Mouse (Mus musculus) hindbrain, embryonic 10.5 days (tissue): ENCODE data around the gene Gm49396. TPM values are rescaled to one million over a fixed set of nuclear protein-coding genes. Genes with fewer than 3 reads are reported as not detected.
A peak's percentile ranks its signal among the peaks of the same experiment; 100 is the strongest.

Experiments
- DNase-seq: peaks from one replicate; pipeline ENCODE4 v3.0.0-alpha.2; 2017; ENCODE audit warnings: low spot score
- H3K27ac ChIP-seq: fragments of 300-500 bp; sonication (generic); 2 replicates; pipeline ENCODE4 v1.5.1; 2016; ENCODE audit warnings: mild to moderate bottlenecking, moderate library complexity
- H3K27me3 ChIP-seq: fragments of 300-500 bp; sonication (generic); 2 replicates; pipeline ENCODE4 v1.6.1; 2016; ENCODE audit warnings: mild to moderate bottlenecking; ENCODE audit not compliant: poor library complexity, insufficient read depth, severe bottlenecking
- H3K36me3 ChIP-seq: fragments of 300-500 bp; sonication (generic); 2 replicates; pipeline ENCODE4 v1.6.1; 2016; ENCODE audit warnings: mild to moderate bottlenecking, moderate library complexity
- H3K4me1 ChIP-seq: fragments of 300-500 bp; sonication (generic); replicated peaks from 2 replicates; pipeline ENCODE4 v1.6.1; 2016; ENCODE audit warnings: mild to moderate bottlenecking
- H3K4me3 ChIP-seq: fragments of 300-500 bp; sonication (generic); 2 replicates; pipeline ENCODE4 v1.5.1; 2016; ENCODE audit warnings: mild to moderate bottlenecking, moderate library complexity
- H3K9me3 ChIP-seq: fragments of 300-500 bp; sonication (generic); 2 replicates; pipeline ENCODE4 v1.6.1; 2016; ENCODE audit warnings: mild to moderate bottlenecking, moderate library complexity
- WGBS: fragments of 180-500 bp; shearing (Covaris S2); methylation state at CpG from one replicate; pipeline ENCODE4 v1.1.7; 2016; 5-methylcytosine and 5-hydroxymethylcytosine counted together
- polyA plus RNA-seq: library from polyadenylated mRNA; unstranded; fragments of >200 nt; fragmentation: Nextera tagmentation; extraction: Ambion mirVana; gene quantifications from 2 replicates; pipeline ENCODE4 v1.2.1, GENCODE M21; 2016

Gm49396 gene
- polyA plus RNA-seq, 1 experiment from 2014 or later: 16.9 TPM

DNA sequence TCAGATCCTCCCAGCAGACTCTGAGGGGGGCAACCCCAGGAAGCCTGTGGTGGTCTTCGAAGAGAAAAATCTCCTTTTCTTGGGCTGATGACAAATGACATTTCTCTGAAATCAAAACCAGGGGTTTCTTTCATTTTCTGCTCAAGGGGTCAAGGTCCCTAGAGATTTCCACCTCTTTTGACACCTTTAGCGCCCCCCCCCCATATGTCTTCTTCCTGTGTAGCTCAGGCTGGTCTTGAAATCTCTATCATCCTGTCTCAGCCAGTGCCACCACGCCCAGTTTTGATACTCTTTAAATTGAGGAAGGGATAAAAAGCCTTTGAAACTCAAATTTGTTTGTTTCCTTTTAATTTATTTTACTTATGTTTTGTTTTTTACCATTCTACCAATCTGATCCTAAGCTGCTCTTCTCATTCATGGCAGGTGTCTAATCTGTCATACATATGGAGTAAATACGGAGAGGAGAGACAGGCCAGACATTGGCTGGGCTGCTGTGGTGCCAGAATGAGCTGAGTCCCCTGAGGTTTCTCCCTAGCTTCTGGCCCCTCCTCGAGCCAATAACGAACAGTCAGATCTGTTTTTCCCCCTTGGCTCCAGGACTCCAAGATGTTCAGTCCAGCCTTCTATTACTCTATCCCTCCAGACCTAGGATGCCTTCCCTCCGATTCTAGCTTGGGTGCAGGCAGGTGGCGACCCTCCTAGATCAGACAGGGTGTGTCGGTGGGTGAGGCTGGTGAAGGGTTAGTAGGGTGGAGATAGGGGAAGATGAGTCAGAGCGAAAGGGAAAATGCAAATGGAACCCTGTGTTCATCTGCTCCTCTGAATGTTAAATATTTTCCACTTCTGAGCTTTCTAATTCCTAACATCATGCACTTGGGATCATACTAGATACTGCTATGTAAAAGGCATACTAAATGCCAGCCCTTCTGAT lies 30.7 kb downstream of the Gm49396 start:
- Histone ChIP-seq H3K4me1 (peaks cover 19% of the 10 kb centered on the region), H3K27me3 (no peaks in the 10 kb centered on the region), H3K4me3 (no peak overlapping the region), H3K9me3 (no peaks in the 10 kb centered on the region), H3K36me3 (no peaks in the 10 kb centered on the region), H3K27ac (no peak overlapping the region)
- DNase-seq: no peak
- WGBS: 79% methylated on average over 10 of the region's 10 CpGs

DNA sequence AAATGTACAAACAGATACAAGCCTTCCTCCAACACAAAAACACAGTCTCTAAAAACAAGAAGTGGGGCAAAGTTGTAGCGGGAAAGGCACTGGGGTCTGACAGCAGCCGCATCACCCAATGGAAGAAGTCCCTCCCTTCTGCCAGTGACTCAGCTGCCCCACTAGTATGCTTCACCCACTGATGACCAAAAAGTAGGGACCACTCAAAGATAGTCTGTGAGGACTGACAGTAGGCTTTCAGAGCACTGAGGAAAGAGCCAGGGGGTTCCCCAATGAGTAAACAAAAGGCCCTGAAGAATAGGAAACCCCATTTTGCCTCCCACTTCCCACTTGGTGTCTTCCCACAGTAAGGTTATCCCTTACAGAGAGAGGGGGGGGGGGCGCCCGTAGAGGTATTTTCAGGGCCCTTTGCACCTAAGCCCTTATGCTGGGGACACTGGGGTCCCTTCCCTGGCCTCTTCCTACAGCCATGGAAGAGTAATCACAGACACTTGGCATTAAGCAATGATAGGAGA lies 31.4 kb downstream of the Gm49396 start:
- Histone ChIP-seq H3K9me3 (no peaks in the 10 kb centered on the region), H3K27me3 (no peaks in the 10 kb centered on the region), H3K27ac (no peak overlapping the region), H3K4me3 (no peak overlapping the region), H3K36me3 (no peaks in the 10 kb centered on the region), H3K4me1 (peaks cover 21% of the 10 kb centered on the region)
- 70% methylated on average over 4 of the region's 4 CpGs for WGBS
- no peak for DNase-seq

DNA sequence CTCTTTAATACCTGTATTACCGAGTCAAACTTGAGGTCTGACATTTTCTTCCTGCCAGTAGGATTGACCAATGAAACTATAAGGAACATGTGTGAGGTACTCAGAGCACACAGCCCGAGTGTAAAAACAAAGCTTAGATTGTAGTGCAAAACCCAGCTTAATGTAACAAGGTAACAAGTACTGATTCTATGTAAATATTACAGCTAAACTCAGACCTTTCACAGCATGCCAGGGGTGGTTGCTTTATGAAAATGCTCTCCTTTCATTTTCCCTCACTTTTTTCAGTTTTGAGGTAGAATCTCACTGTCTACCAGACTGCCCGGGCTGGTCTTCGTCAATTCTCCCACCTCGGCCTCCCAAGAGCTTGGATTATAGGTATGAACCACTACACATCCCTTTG lies 32.9 kb downstream of the Gm49396 start:
- DNase-seq: no peak
- H3K27me3 ChIP-seq: no peaks in the 10 kb centered on the region
- H3K36me3 ChIP-seq: no peaks in the 10 kb centered on the region
- H3K4me1 ChIP-seq: peaks cover 24% of the 10 kb centered on the region
- no peak overlapping the region for H3K4me3 ChIP-seq
- H3K9me3 ChIP-seq: no peaks in the 10 kb centered on the region
- 84% methylated on average over 5 of the region's 5 CpGs for WGBS
- H3K27ac ChIP-seq: no peak overlapping the region

DNA sequence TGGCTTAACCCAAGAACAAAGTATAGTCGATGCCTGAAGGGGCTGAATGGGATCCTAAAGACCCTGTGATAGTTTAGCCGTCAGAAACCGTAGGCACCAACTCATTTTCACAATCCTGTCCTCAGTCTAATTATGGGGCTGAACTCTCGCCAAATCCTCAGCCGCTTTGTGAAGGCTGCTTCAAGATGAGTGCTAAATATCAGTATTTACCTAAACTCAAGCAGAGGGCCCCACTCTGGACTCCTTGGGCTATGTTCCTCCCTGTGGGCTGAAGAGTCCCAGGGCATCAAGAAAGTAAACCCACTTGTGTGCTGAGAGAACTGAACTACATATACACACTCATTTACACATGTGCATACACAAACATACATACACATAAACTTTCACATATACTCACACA lies 33.7 kb downstream of the Gm49396 start:
- peaks cover 24% of the 10 kb centered on the region for H3K4me1 ChIP-seq
- H3K9me3 ChIP-seq: no peaks in the 10 kb centered on the region
- WGBS: 83% methylated on average over 5 of the region's 5 CpGs
- DNase-seq: no peak
- H3K27ac ChIP-seq: no peak overlapping the region
- H3K4me3 ChIP-seq: no peak overlapping the region
- no peaks in the 10 kb centered on the region for H3K36me3 ChIP-seq
- H3K27me3 ChIP-seq: no peaks in the 10 kb centered on the region

DNA sequence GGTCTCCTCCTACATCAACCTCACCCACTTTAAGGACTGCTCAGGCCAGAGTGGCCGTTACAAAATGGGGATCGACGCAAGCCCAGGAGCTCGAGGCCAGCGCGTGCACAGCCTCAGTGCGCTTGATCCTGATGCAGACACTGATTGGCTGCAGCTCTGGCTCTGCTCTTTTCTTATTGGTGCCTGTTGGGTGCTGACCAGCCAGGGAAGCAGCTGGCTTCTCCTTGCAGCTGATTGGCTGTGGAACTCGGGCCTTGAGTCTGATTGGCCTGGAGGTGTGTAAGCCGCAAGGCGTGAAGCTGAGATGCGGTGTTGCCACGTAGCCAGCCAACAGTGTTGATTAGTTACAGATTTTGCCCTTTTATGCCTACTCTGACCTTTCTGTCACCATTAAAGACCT lies 35.6 kb downstream of the Gm49396 start, which contains the start of gene Zbtb32:
Zbtb32 (minus strand) TSS at position 124 of the 400 bp plus-strand sequence.
- Histone ChIP-seq H3K27me3 (no peaks in the 10 kb centered on the region), H3K36me3 (no peaks in the 10 kb centered on the region), H3K27ac (no peak within 1 kb of the TSS; the same call in 1 of the 2 replicates), H3K9me3 (no peaks in the 10 kb centered on the region), H3K4me3 (peak within 1 kb of the TSS; percentile 20), H3K4me1 (peaks cover 20% of the 10 kb centered on the region)
- 94% methylated on average over 12 of the region's 12 CpGs for WGBS
- DNase-seq: no peak

DNA sequence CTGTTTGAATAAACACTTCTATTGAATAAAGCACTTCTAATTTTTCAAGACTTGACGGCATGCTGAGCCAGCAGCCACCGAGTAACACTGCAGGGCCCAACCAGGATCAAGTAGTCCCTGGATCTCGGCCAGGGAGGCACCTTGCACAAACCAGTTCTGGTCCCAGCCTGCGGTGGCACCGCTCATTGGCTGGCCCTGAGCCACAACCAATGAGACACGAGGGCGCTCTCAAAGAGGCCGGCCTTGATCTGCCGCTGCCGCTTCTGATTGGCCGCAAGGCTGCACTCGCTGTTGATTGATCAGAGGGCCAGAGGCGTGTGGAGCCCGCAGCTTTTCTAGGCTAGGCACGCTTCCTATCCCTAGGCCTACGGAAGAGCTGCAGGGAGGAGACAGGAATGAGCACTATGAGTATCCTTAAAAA lies 36.8 kb downstream of the Gm49396 start:
- DNase-seq: peak; percentile 84
- no peaks in the 10 kb centered on the region for H3K27me3 ChIP-seq
- H3K27ac ChIP-seq: no peak overlapping the region; the same call in 1 of the 2 replicates
- H3K4me3 ChIP-seq: peak overlapping the region; percentile 20
- 3% methylated on average over 16 of the region's 16 CpGs for WGBS
- H3K4me1 ChIP-seq: peaks cover 17% of the 10 kb centered on the region
- no peaks in the 10 kb centered on the region for H3K36me3 ChIP-seq
- H3K9me3 ChIP-seq: no peaks in the 10 kb centered on the region

DNA sequence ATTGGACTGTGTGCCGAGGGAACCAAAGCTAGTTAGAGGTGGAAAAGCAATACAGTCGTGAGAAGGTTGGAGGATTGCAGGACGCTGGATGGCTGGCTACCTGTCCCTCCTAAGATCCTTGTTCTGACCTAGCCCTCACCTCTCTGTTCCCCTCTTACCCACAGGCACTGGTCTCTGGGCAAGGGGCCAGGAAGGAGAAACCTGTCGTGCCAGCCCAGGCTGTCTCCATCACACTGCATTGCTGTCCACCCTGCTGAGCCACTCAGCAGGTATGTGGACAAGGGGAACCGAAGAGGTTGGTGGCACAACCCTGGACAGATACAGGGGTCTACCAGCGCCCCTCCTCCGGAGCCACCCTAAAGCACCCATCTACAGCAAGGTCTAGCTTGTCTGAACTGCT lies 37.5 kb downstream of the Gm49396 start:
- WGBS: 80% methylated on average over 7 of the region's 7 CpGs
- no peak for DNase-seq
- Histone ChIP-seq H3K27ac (no peak overlapping the region), H3K4me3 (no peak overlapping the region; the same call in 1 of the 2 replicates), H3K4me1 (peaks cover 14% of the 10 kb centered on the region), H3K36me3 (no peaks in the 10 kb centered on the region), H3K27me3 (no peaks in the 10 kb centered on the region), H3K9me3 (no peaks in the 10 kb centered on the region)

DNA sequence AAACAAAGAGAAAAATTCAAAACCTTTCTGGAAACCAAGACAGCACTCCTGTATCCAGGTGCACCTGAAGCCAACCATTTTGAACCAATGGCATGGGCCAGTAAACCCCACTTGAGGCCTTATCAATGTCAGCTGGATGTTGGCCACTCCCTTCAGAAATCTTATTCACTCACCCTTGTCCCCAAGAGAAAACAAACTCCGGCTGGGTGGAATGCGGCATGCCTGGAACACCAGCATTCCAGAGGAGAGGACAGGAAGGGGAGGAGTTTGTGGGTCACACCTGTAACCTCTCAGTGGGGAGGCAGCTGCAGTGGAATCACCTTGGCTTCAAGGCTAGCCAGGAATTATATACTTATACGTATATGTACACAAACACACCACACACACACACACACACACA lies 39.4 kb downstream of the Gm49396 start:
- Histone ChIP-seq H3K27ac (no peak overlapping the region), H3K9me3 (no peaks in the 10 kb centered on the region), H3K27me3 (no peaks in the 10 kb centered on the region), H3K4me3 (no peak overlapping the region), H3K36me3 (no peaks in the 10 kb centered on the region), H3K4me1 (peaks cover 14% of the 10 kb centered on the region)
- WGBS: 41% methylated on average over 3 of the region's 3 CpGs
- DNase-seq: peak; percentile 20

DNA sequence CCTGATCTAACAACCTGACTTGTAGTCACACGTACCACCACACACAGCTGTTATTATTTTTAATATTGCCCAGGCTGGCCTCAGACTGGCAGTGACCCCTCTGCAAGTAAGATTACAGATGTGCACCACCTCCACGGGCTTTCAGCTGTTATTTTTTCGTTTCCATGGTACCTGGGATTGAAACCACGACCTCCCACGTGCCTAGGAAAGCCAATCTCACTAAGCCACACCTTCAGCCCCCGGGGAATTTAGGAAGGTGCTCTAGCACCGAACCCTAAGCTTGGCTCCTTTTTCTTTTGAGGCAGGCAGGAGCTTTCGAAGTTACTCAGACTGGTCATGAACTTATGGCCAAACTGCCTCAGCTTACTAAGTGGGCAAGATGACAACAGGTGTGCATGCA lies 41.3 kb downstream of the Gm49396 start:
- 64% methylated on average over 8 of the region's 8 CpGs for WGBS
- Histone ChIP-seq H3K4me3 (no peak overlapping the region), H3K27me3 (no peaks in the 10 kb centered on the region), H3K27ac (no peak overlapping the region), H3K9me3 (no peaks in the 10 kb centered on the region), H3K4me1 (peaks cover 19% of the 10 kb centered on the region), H3K36me3 (no peaks in the 10 kb centered on the region)
- no peak for DNase-seq

DNA sequence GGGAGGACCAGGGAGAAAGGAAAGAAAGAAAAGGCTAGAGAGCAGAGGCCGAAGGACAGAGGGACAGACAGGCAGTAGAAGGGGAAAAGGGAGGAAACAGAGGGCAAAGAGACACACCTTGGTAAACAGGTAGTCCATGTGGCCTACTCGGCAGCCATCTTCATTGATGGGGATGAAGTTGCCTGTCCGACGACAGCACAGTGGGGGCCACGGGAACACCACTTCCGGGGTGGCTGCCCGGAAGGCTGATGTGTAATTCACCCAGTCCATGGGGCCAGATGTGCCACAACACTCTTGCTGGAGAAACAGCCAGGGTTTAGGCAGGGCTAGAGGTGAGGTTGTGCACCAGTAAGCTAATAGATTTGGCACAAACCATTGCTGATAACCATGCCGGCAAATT lies 41.8 kb downstream of the Gm49396 start:
- WGBS: 88% methylated on average over 8 of the region's 8 CpGs
- no peak for DNase-seq
- Histone ChIP-seq H3K27ac (no peak overlapping the region), H3K27me3 (no peaks in the 10 kb centered on the region), H3K4me3 (no peak overlapping the region), H3K36me3 (no peaks in the 10 kb centered on the region), H3K9me3 (no peaks in the 10 kb centered on the region), H3K4me1 (peaks cover 15% of the 10 kb centered on the region)

DNA sequence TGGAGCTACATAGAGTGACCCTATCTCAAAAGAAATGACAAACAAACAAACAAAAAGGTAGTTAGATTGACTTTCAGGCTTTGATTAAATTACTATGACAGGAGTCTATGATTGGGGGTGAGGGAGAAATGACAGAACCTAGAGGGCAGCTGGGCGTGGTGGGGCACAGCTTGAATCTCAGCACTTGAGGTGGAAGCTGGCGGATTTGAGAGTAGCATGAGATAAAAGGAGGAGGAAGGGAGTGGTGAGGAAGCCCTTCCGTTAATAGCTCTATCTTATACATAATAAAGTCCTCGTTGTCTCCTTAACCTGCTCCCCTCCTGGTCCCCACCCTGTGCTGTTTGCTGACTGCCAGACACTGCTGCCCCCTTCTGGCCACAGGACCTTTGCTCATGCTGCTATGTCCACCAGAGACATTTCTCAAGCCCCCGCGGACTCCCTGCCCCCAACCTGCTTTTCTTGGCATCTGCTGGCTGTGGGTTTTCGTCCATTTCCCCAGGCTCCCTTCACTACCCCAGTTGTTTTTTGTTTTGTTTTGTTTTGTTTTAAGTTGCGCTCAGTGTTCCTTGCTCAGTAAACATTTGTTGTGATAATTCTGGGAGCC lies 44.7 kb downstream of the Gm49396 start:
- Histone ChIP-seq H3K27me3 (no peaks in the 10 kb centered on the region), H3K9me3 (no peaks in the 10 kb centered on the region), H3K4me1 (0 out of 2 replicates have a peak, but pooled peaks cover 6% of the 10 kb centered on the region), H3K27ac (no peak overlapping the region), H3K4me3 (no peak overlapping the region), H3K36me3 (no peaks in the 10 kb centered on the region)
- 36% methylated on average over 8 of the region's 8 CpGs for WGBS
- DNase-seq: peak; percentile 63

DNA sequence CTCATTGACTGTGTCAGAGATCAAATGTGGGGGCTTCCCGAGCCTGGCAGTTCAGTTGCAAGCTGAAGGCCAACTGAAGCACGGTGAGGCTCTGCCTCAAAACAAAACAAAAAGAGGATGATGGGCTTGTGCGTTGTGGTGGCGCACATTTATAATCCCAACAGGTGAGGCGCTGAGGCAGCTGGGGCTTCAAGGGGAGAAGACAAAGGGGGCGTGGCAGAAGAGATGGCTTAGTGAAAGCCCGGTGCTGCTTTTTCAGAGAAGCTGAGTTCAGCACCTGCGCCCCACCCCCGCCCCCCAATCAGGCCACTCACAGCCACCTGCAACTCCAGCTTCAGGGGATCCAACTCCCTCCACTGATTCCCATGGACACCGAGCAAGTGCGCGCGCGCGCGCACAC lies 45.3 kb downstream of the Gm49396 start:
- H3K4me1 ChIP-seq: 0 out of 2 replicates have a peak, but pooled peaks cover 6% of the 10 kb centered on the region
- no peaks in the 10 kb centered on the region for H3K9me3 ChIP-seq
- no peak overlapping the region for H3K27ac ChIP-seq
- no peak for DNase-seq
- no peaks in the 10 kb centered on the region for H3K27me3 ChIP-seq
- 49% methylated on average over 16 of the region's 16 CpGs for WGBS
- no peak overlapping the region for H3K4me3 ChIP-seq
- no peaks in the 10 kb centered on the region for H3K36me3 ChIP-seq

DNA sequence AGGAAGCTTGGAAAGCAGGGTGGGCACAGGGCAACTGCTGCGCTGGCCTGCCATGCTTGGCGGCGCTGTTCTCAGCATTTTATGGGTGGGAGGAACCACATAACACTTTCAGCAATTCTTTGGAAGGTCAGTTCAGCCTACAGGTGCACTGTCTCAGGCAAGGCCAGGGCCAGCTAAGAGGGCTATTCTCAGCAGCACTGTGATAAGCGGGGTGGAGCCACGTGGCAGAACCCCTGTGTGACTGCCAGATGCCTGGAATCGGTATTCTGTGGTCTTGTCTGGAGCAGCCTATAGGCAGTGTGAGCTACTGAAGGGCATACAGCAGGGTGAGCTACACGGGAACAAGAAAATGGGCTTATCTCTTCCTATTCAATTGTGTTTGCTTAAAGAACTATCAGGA lies 46.9 kb downstream of the Gm49396 start:
- Histone ChIP-seq H3K27me3 (no peaks in the 10 kb centered on the region), H3K9me3 (no peaks in the 10 kb centered on the region), H3K4me3 (no peak overlapping the region), H3K36me3 (peaks cover 2% of the 10 kb centered on the region), H3K4me1 (0 out of 2 replicates have a peak, but pooled peaks cover 6% of the 10 kb centered on the region), H3K27ac (no peak overlapping the region)
- 58% methylated on average over 7 of the region's 7 CpGs for WGBS
- DNase-seq: no peak
